Mouse (Mus musculus) heart, embryonic 12.5 days (tissue): Measurements from ENCODE around the gene Afap1l2. TPM values are rescaled to one million over a fixed set of nuclear protein-coding genes. Genes with fewer than 3 reads are reported as not detected.
A peak's percentile ranks its signal among the peaks of the same experiment; 100 is the strongest.

Experiments used
- ATAC-seq: fragments of 200-750 bp; cut with Nextera tagmentation; 2 replicates; pipeline ENCODE4 v1.8.0; 2017; ENCODE audit warnings: moderate TSS enrichment, moderate library complexity; ENCODE audit not compliant: insufficient number of reproducible peaks, low FRiP score
- H3K27ac ChIP-seq: fragments of 300-500 bp; sonication (generic); 2 replicates; pipeline ENCODE4 v1.5.1; 2016; ENCODE audit warnings: mild to moderate bottlenecking, moderate library complexity; ENCODE audit not compliant: poor library complexity, severe bottlenecking
- H3K27me3 ChIP-seq: fragments of 300-500 bp; sonication (generic); replicated peaks from 2 replicates; pipeline ENCODE4 v1.6.1; 2016; ENCODE audit warnings: mild to moderate bottlenecking, moderate library complexity
- H3K36me3 ChIP-seq: fragments of 300-500 bp; sonication (generic); 2 replicates; pipeline ENCODE4 v1.6.1; 2016; ENCODE audit warnings: mild to moderate bottlenecking, moderate library complexity
- H3K4me1 ChIP-seq: fragments of 300-500 bp; sonication (generic); replicated peaks from 2 replicates; pipeline ENCODE4 v1.6.1; 2016; ENCODE audit warnings: mild to moderate bottlenecking
- H3K4me2 ChIP-seq: fragments of 300-500 bp; sonication (generic); 2 replicates; pipeline ENCODE4 v1.6.1; 2016; ENCODE audit warnings: mild to moderate bottlenecking, moderate library complexity
- H3K4me3 ChIP-seq: fragments of 300-500 bp; sonication (generic); 2 replicates; pipeline ENCODE4 v1.5.1; 2016; ENCODE audit warnings: mild to moderate bottlenecking
- H3K9ac ChIP-seq: fragments of 300-500 bp; sonication (generic); 2 replicates; pipeline ENCODE4 v1.6.1; 2016; ENCODE audit warnings: mild to moderate bottlenecking, moderate library complexity
- H3K9me3 ChIP-seq: fragments of 300-500 bp; sonication (generic); replicated peaks from 2 replicates; pipeline ENCODE4 v1.6.1; 2016; ENCODE audit warnings: mild to moderate bottlenecking, moderate library complexity
- WGBS: fragments of 180-500 bp; shearing (Covaris S2); methylation state at CpG from one replicate; pipeline ENCODE4 v1.1.7; 2016; 5-methylcytosine and 5-hydroxymethylcytosine counted together
- polyA plus RNA-seq: library from polyadenylated mRNA; unstranded; fragments of >200 nt; fragmentation: Nextera tagmentation; extraction: Ambion mirVana; gene quantifications from 2 replicates; pipeline ENCODE4 v1.2.1, GENCODE M21; 2016

The Afap1l2 gene
- polyA plus RNA-seq, 1 experiment from 2014 or later, result 0.92 TPM

- H3K9ac ChIP-seq, result no peak overlapping the region
- ATAC-seq, result no peak
- no peaks in the 10 kb centered on the region for H3K9me3 ChIP-seq
- H3K36me3 ChIP-seq, result no peaks in the 10 kb centered on the region
- H3K4me1 ChIP-seq, result peaks cover 35% of the 10 kb centered on the region
- H3K27me3 ChIP-seq, result no peaks in the 10 kb centered on the region
- H3K27ac ChIP-seq, result no peak overlapping the region
- WGBS, result 67% methylated on average over 4 of the region's 4 CpGs
- no peak overlapping the region for H3K4me2 ChIP-seq
- H3K4me3 ChIP-seq, result no peak overlapping the region
Measured at GRCm38 (mm10) chr19:56994653-56995052, 13.4 kb downstream of the Afap1l2 start.

- no peaks in the 10 kb centered on the region for H3K9me3 ChIP-seq
- H3K9ac ChIP-seq, result no peak overlapping the region
- WGBS, result 69% methylated on average over 4 of the region's 4 CpGs
- ATAC-seq, result no peak
- no peak overlapping the region for H3K4me3 ChIP-seq
- H3K27me3 ChIP-seq, result no peaks in the 10 kb centered on the region
- no peak overlapping the region for H3K4me2 ChIP-seq
- no peaks in the 10 kb centered on the region for H3K36me3 ChIP-seq
- H3K27ac ChIP-seq, result no peak overlapping the region
- peaks cover 42% of the 10 kb centered on the region for H3K4me1 ChIP-seq
Measured at GRCm38 (mm10) chr19:56993763-56994162, 14.3 kb downstream of the Afap1l2 start.

- Histone ChIP-seq H3K36me3 (no peaks in the 10 kb centered on the region), H3K4me3 (no peak overlapping the region), H3K27me3 (no peaks in the 10 kb centered on the region), H3K9ac (no peak overlapping the region), H3K27ac (no peak overlapping the region), H3K4me1 (peaks cover 49% of the 10 kb centered on the region), H3K4me2 (no peak overlapping the region), H3K9me3 (no peaks in the 10 kb centered on the region)
- WGBS, result 60% methylated on average over 8 of the region's 8 CpGs
- no peak for ATAC-seq
Measured at GRCm38 (mm10) chr19:56992978-56993545, 15.0 kb downstream of the Afap1l2 start.

- Histone ChIP-seq H3K27me3 (no peaks in the 10 kb centered on the region), H3K4me1 (peaks cover 43% of the 10 kb centered on the region), H3K4me3 (no peak overlapping the region), H3K4me2 (peak overlapping the region; percentile 39), H3K9ac (no peak overlapping the region), H3K27ac (no peak overlapping the region), H3K9me3 (no peaks in the 10 kb centered on the region), H3K36me3 (no peaks in the 10 kb centered on the region)
- WGBS, result 44% methylated on average over 14 of the region's 14 CpGs
- ATAC-seq, result no peak
Measured at GRCm38 (mm10) chr19:56990367-56991111, 17.5 kb downstream of the Afap1l2 start.

DNA sequence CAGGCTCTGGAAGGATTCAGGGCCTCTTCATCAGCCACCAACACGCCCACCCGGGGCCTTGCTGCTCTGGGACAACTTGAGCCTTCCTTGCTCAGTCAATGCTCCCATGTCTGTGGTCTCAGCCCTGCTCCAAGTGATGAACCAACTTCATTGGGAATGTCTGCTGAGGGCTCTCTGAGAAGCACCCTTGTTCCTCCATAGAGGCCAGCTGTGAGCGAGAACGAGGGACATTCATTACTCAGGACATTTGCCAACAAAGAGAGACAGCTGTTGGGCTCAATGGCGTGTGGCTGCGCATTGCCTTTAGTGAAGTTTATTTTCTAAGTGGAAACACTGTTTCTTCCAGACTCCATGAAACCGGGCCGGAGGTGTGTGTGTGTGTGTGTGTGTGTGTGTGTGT lies 18.9 kb downstream of the Afap1l2 start:
- H3K4me1 ChIP-seq, result peaks cover 45% of the 10 kb centered on the region
- no peak overlapping the region for H3K9ac ChIP-seq
- no peak overlapping the region for H3K27ac ChIP-seq
- H3K4me3 ChIP-seq, result no peak overlapping the region
- no peaks in the 10 kb centered on the region for H3K27me3 ChIP-seq
- H3K9me3 ChIP-seq, result no peaks in the 10 kb centered on the region
- WGBS, result 84% methylated on average over 8 of the region's 8 CpGs
- ATAC-seq, result no peak
- no peaks in the 10 kb centered on the region for H3K36me3 ChIP-seq
- H3K4me2 ChIP-seq, result no peak overlapping the region

GRCm38 (mm10) chr19:56984229-56984628 lies 23.8 kb downstream of the Afap1l2 start:
- H3K4me1 ChIP-seq, result peaks cover 48% of the 10 kb centered on the region
- no peak overlapping the region for H3K4me3 ChIP-seq
- no peak overlapping the region for H3K4me2 ChIP-seq
- 60% methylated on average over 4 of the region's 4 CpGs for WGBS
- no peak overlapping the region for H3K27ac ChIP-seq
- H3K9me3 ChIP-seq, result no peaks in the 10 kb centered on the region
- no peaks in the 10 kb centered on the region for H3K27me3 ChIP-seq
- ATAC-seq, result no peak
- H3K9ac ChIP-seq, result no peak overlapping the region
- no peaks in the 10 kb centered on the region for H3K36me3 ChIP-seq

GRCm38 (mm10) chr19:56983757-56984156 lies 24.3 kb downstream of the Afap1l2 start:
- 40% methylated on average over 10 of the region's 10 CpGs for WGBS
- Histone ChIP-seq H3K9me3 (no peaks in the 10 kb centered on the region; the same call in 1 of the 2 replicates), H3K4me2 (no peak overlapping the region), H3K4me1 (peaks cover 44% of the 10 kb centered on the region), H3K4me3 (no peak overlapping the region), H3K9ac (no peak overlapping the region), H3K36me3 (no peaks in the 10 kb centered on the region), H3K27ac (no peak overlapping the region), H3K27me3 (no peaks in the 10 kb centered on the region)
- ATAC-seq, result no peak

DNA sequence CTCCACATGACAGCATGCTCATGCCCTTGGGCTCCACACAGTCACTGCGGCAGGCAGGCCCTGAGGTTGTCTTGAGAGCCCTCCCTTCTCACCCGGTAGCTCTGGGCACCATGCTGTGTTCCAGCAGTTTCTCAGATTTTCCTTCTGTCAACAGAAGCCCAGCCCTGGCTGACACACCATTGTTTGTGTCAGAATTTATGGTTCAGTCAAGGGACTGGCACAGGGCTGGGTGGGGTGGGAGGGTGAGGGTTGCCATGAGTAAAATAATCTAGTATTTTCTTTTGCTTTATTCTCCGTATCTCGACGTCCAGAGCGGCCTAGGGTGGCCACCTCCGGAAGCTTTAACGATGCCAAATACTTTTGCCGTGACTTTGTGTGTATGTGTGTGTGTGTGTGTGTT lies 26.3 kb downstream of the Afap1l2 start:
- 72% methylated on average over 9 of the region's 9 CpGs for WGBS
- no peak overlapping the region for H3K9ac ChIP-seq
- H3K27ac ChIP-seq, result peak overlapping the region; percentile 47
- no peaks in the 10 kb centered on the region for H3K27me3 ChIP-seq
- ATAC-seq, result no peak
- H3K4me3 ChIP-seq, result no peak overlapping the region
- no peak overlapping the region for H3K4me2 ChIP-seq
- no peaks in the 10 kb centered on the region for H3K36me3 ChIP-seq
- H3K4me1 ChIP-seq, result peaks cover 44% of the 10 kb centered on the region
- H3K9me3 ChIP-seq, result no peaks in the 10 kb centered on the region; the same call in 1 of the 2 replicates

- Histone ChIP-seq H3K4me3 (no peak overlapping the region), H3K27ac (0 out of 2 replicates have a peak overlapping the region, but pooled peaks have one; percentile 47), H3K9ac (no peak overlapping the region), H3K36me3 (no peaks in the 10 kb centered on the region), H3K4me1 (peaks cover 44% of the 10 kb centered on the region), H3K9me3 (no peaks in the 10 kb centered on the region; the same call in 1 of the 2 replicates), H3K27me3 (no peaks in the 10 kb centered on the region), H3K4me2 (no peak overlapping the region)
- no peak for ATAC-seq
- WGBS, result 90% methylated on average over 2 of the region's 2 CpGs
Measured at GRCm38 (mm10) chr19:56980803-56981202, 27.2 kb downstream of the Afap1l2 start.

GRCm38 (mm10) chr19:56976962-56977948 lies 30.8 kb downstream of the Afap1l2 start:
- no peaks in the 10 kb centered on the region for H3K27me3 ChIP-seq
- H3K27ac ChIP-seq, result peak overlapping the region; percentile 9; the same call in 1 of the 2 replicates
- no peaks in the 10 kb centered on the region for H3K36me3 ChIP-seq
- WGBS, result 59% methylated on average over 19 of the region's 19 CpGs
- ATAC-seq, result no peak
- no peak overlapping the region for H3K4me3 ChIP-seq
- H3K4me1 ChIP-seq, result peaks cover 53% of the 10 kb centered on the region
- H3K9ac ChIP-seq, result no peak overlapping the region
- H3K4me2 ChIP-seq, result no peak overlapping the region
- no peaks in the 10 kb centered on the region; the same call in 1 of the 2 replicates for H3K9me3 ChIP-seq

- H3K36me3 ChIP-seq, result no peaks in the 10 kb centered on the region
- H3K9me3 ChIP-seq, result no peaks in the 10 kb centered on the region; the same call in 1 of the 2 replicates
- H3K9ac ChIP-seq, result no peak overlapping the region
- no peak overlapping the region for H3K4me3 ChIP-seq
- no peaks in the 10 kb centered on the region for H3K27me3 ChIP-seq
- H3K27ac ChIP-seq, result no peak overlapping the region
- 84% methylated on average over 5 of the region's 5 CpGs for WGBS
- peaks cover 46% of the 10 kb centered on the region for H3K4me1 ChIP-seq
- ATAC-seq, result no peak
- H3K4me2 ChIP-seq, result no peak overlapping the region
Measured at GRCm38 (mm10) chr19:56976515-56976914, 31.5 kb downstream of the Afap1l2 start.
